Mouse (Mus musculus): ENCODE results near the gene Esp1. TPM values are rescaled to one million over a fixed set of nuclear protein-coding genes. Genes with fewer than 3 reads are reported as not detected.
"Not testable (repeated sequence)": the region's sequence is repeated elsewhere in the genome, so short reads cannot be mapped to it uniquely, and the experiment has no call there.

The Esp1 gene
- total RNA-seq (2021), result not detected
- long read RNA-seq, experiment 1, result 0 reads
- long read RNA-seq, experiment 2, result 0 reads

GRCm38 (mm10) chr17:40726820-40727219, at the start of gene Esp1:
Gene Esp1 (plus strand): TSS chr17:40727120.
- Histone ChIP-seq H3K4me3 (no peak within 1 kb of the TSS), H3K27ac (no peak within 1 kb of the TSS)
- DNase-seq, result no peak
- no peak for TF ChIP-seq CTCF (IDR thresholded peaks at IDR 0.05)
- intact Hi-C loops (cut with DNase I), result no loop called here

- Histone ChIP-seq H3K27ac (no peak overlapping the region), H3K4me3 (no peak overlapping the region)
- TF ChIP-seq CTCF (IDR thresholded peaks at IDR 0.05), result no peak
- DNase-seq, result no peak
- intact Hi-C loops (cut with DNase I), result no loop called here
Measured at GRCm38 (mm10) chr17:40716273-40716672, 10.6 kb upstream of the Esp1 start.

- H3K27ac ChIP-seq; DNase-seq; H3K4me3 ChIP-seq; intact Hi-C loops (cut with DNase I): not testable (repeated sequence)
Measured at GRCm38 (mm10) chr17:40717055-40717454, 9.9 kb upstream of the Esp1 start.

- no peak for TF ChIP-seq CTCF (IDR thresholded peaks at IDR 0.05)
- no peak for DNase-seq
Measured at GRCm38 (mm10) chr17:40731296-40731695, 4.4 kb downstream of the Esp1 start.

DNA sequence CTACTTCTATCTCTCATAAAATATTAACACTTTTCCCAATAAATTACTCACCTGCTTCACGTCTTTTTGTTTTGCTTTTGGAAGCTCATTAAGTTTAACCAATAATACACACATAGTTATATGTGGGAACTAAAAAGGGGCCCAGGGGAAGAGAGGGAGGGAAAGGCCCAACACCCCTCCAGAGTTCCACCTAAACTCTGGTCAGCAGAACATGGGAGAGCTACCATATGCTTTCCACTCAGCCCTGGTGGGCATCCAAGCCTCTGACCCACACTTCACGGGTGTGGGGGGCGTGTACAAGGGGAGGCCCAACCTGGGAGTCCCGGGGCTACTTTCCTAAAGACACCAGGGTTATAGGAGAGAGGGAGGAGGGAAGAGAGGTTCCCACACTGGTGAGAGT, 4.8 kb downstream of the Esp1 start:
- no peak overlapping the region for H3K4me3 ChIP-seq
- DNase-seq, result no peak
- H3K27ac ChIP-seq, result no peak overlapping the region
- intact Hi-C loops (cut with DNase I), result no loop called here
- TF ChIP-seq CTCF (IDR thresholded peaks at IDR 0.05), result no peak

More at GRCm38 (mm10) chr17:40731296-40731695, 4.4 kb downstream of the Esp1 start:
- no peak overlapping the region for H3K27ac ChIP-seq
- no peak overlapping the region for H3K4me3 ChIP-seq
- intact Hi-C loops (cut with DNase I), result no loop called here

- intact Hi-C loops (cut with DNase I), result no loop called here
- DNase-seq, result no peak
- TF ChIP-seq CTCF (IDR thresholded peaks at IDR 0.05), result no peak
Measured at GRCm38 (mm10) chr17:40763662-40764061, 36.7 kb downstream of the Esp1 start.

GRCm38 (mm10) chr17:40767120-40767519, 40.2 kb downstream of the Esp1 start:
- no peak for TF ChIP-seq CTCF (IDR thresholded peaks at IDR 0.05)
- DNase-seq, result no peak
- no peak overlapping the region for H3K4me3 ChIP-seq
- intact Hi-C loops (cut with DNase I), result no loop called here
- H3K27ac ChIP-seq, result no peak overlapping the region

More at GRCm38 (mm10) chr17:40763662-40764061, 36.7 kb downstream of the Esp1 start:
- Histone ChIP-seq H3K27ac (no peak overlapping the region), H3K4me3 (no peak overlapping the region)

Other genes starting within 250 kb of the Esp1 start
- not detected for gene Esp8, start 207.1 kb upstream of the Esp1 start, total RNA-seq (2021)
- not detected for gene Esp6, start 165.6 kb upstream of the Esp1 start, total RNA-seq (2021)
- gene Esp4, start 128.5 kb upstream of the Esp1 start, total RNA-seq (2021), result not detected
- gene Esp3, start 95.0 kb upstream of the Esp1 start, total RNA-seq (2021), result not detected
- gene Crisp2, start 79.9 kb downstream of the Esp1 start, total RNA-seq (2021), result not detected
- not detected for gene Rhag, start 84.0 kb downstream of the Esp1 start, total RNA-seq (2021)
- under 1 TPM; 0.17 to 0.20 TPM for gene 9130008F23Rik, start 153.4 kb downstream of the Esp1 start, total RNA-seq (2021)
- gene Glyatl3, start 187.2 kb downstream of the Esp1 start, total RNA-seq (2021), result not detected
- 10 to 100 TPM; 76.2 to 97.0 TPM for gene Mut, start 207.6 kb downstream of the Esp1 start, total RNA-seq (2021)
- 1 to 10 TPM; 3.8 to 4.4 TPM for gene Cenpq, start 207.9 kb downstream of the Esp1 start, total RNA-seq (2021)

Measured in gastrocnemius, adult 2 months (tissue).